Comparison of ENCODE assay signal across 17 mouse cellular contexts in the genomic region with DNA sequence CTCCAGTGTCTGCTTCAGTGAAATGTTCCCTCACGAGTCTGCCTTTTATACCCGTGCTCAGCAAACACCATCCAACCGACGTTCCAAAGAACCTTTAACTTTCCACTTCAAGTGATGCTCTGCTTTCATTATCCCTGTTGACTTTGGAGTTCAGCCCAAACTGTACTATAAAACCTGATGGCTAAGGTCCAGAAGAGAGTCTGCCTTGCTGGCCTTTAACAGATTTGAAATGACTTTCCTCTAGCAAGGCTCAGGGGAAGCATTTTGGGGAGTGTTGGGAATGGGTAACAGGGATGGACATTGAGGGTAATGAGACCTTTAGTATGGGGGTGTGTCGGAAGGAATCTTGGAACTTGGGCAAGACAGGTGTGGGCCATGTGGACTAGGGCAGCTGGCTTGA. TPM values are rescaled to one million over a fixed set of nuclear protein-coding genes. Genes with fewer than 3 reads are reported as not detected.
A peak's percentile ranks its signal among the peaks of the same experiment; 100 is the strongest.
DNase-seq lines count a peak whose midpoint lies in the region; ATAC-seq and TF ChIP-seq lines count a peak whose summit lies in the region.
"Had no signal": no experiment of that assay in that cellular context is flagged by ENCODE, and none has a peak within 500 bp of the region (broad histone marks: within the 10 kb centered on the region; RNA-seq: fewer than 3 reads in every experiment).

No protein-coding gene starts in this region.

- TF ChIP-seq POLR2A in limb, embryonic 14.5 days (IDR thresholded peaks at IDR 0.05; ENCODE audit: borderline replicate concordance, extremely low read depth, insufficient read depth, insufficient read length), result no peak

- H3K4me2 ChIP-seq in hindbrain, embryonic 15.5 days, result no peak overlapping the region
- no peak overlapping the region for H3K4me2 ChIP-seq in hindbrain, embryonic 14.5 days (replicated peaks)
- no peak overlapping the region for H3K4me2 ChIP-seq in limb, embryonic 14.5 days (replicated peaks; ENCODE audit: low read depth, low read length, severe bottlenecking)
- H3K4me2 ChIP-seq: embryonic facial prominence, embryonic 12.5 days; forebrain, embryonic 13.5 days; forebrain, embryonic 15.5 days had no signal

- H3K4me3 ChIP-seq in hindbrain, embryonic 15.5 days, result no peak overlapping the region
- no peak overlapping the region for H3K4me3 ChIP-seq in hindbrain, embryonic 14.5 days (replicated peaks; ENCODE audit: low read length)
- H3K4me3 ChIP-seq in limb, embryonic 14.5 days (replicated peaks; ENCODE audit: low read length), result no peak overlapping the region
- no peak overlapping the region for H3K4me3 ChIP-seq in limb, embryonic 10.5 days
- no peak overlapping the region for H3K4me3 ChIP-seq in embryonic facial prominence, embryonic 10.5 days
- H3K4me3 ChIP-seq: embryonic facial prominence, embryonic 12.5 days; forebrain, embryonic 13.5 days; forebrain, embryonic 15.5 days had no signal

- ATAC-seq in hindbrain, embryonic 15.5 days (ENCODE audit: low FRiP score, low read depth), result no peak
- ATAC-seq in hindbrain, embryonic 14.5 days (ENCODE audit: low FRiP score), result no peak
- 0 out of 2 replicates have a peak, but pooled peaks have one; percentile 34 for ATAC-seq in limb, embryonic 14.5 days (ENCODE audit: low FRiP score, low read depth)
- ATAC-seq: forebrain, embryonic 13.5 days; forebrain, embryonic 15.5 days; forebrain, postnatal 0 days had no signal

- H3K4me1 ChIP-seq in hindbrain, embryonic 15.5 days (replicated peaks), result 0 out of 2 replicates have a peak, but pooled peaks cover 6% of the 10 kb centered on the region
- H3K4me1 ChIP-seq in hindbrain, embryonic 14.5 days (replicated peaks; ENCODE audit: control insufficient read depth, insufficient read depth, low read length), result 0 out of 2 replicates have a peak, but pooled peaks cover 5% of the 10 kb centered on the region
- H3K4me1 ChIP-seq in limb, embryonic 14.5 days (ENCODE audit: control insufficient read depth, insufficient read depth, low read length), result no peaks in the 10 kb centered on the region
- H3K4me1 ChIP-seq in limb, embryonic 10.5 days, result peaks cover 12% of the 10 kb centered on the region
- peaks cover 12% of the 10 kb centered on the region for H3K4me1 ChIP-seq in embryonic facial prominence, embryonic 10.5 days

- no peaks in the 10 kb centered on the region for H3K36me3 ChIP-seq in hindbrain, embryonic 15.5 days
- H3K36me3 ChIP-seq in hindbrain, embryonic 14.5 days (replicated peaks; ENCODE audit: control insufficient read depth, insufficient read depth), result no peaks in the 10 kb centered on the region
- H3K36me3 ChIP-seq in limb, embryonic 14.5 days (ENCODE audit: control insufficient read depth, insufficient read depth, low read length), result no peaks in the 10 kb centered on the region
- H3K36me3 ChIP-seq in limb, embryonic 10.5 days, result no peaks in the 10 kb centered on the region
- H3K36me3 ChIP-seq in embryonic facial prominence, embryonic 10.5 days (replicated peaks), result no peaks in the 10 kb centered on the region
- H3K36me3 ChIP-seq: embryonic facial prominence, embryonic 12.5 days; forebrain, embryonic 15.5 days had no signal

- WGBS in hindbrain, embryonic 15.5 days, result 76% methylated on average over 5 of the region's 5 CpGs
- whole genome bisulfite sequencing in hindbrain, embryonic 14.5 days, result 82% methylated on average over 5 of the region's 5 CpGs
- WGBS in limb, embryonic 14.5 days, result 46% methylated on average over 5 of the region's 5 CpGs
- 91% methylated on average over 5 of the region's 5 CpGs for WGBS in limb, embryonic 10.5 days
- 93% methylated on average over 5 of the region's 5 CpGs for WGBS in embryonic facial prominence, embryonic 10.5 days

- H3K27ac ChIP-seq in hindbrain, embryonic 15.5 days (replicated peaks), result 0 out of 2 replicates have a peak overlapping the region, but pooled peaks have one; percentile 33
- no peak overlapping the region for H3K27ac ChIP-seq in hindbrain, embryonic 14.5 days
- no peak overlapping the region for H3K27ac ChIP-seq in limb, embryonic 14.5 days (replicated peaks; ENCODE audit: low read depth, low read length)
- H3K27ac ChIP-seq in limb, embryonic 10.5 days, result no peak overlapping the region
- H3K27ac ChIP-seq in embryonic facial prominence, embryonic 10.5 days (replicated peaks), result no peak overlapping the region
- H3K27ac ChIP-seq: embryonic facial prominence, embryonic 12.5 days; forebrain, embryonic 13.5 days; forebrain, embryonic 15.5 days had no signal

- H3K9ac ChIP-seq in hindbrain, embryonic 15.5 days, result no peak overlapping the region
- H3K9ac ChIP-seq in hindbrain, embryonic 14.5 days, result no peak overlapping the region
- H3K9ac ChIP-seq in limb, embryonic 14.5 days (ENCODE audit: low read depth, low read length, severe bottlenecking), result no peak overlapping the region
- H3K9ac ChIP-seq: embryonic facial prominence, embryonic 12.5 days; forebrain, embryonic 13.5 days; forebrain, embryonic 15.5 days; forebrain, postnatal 0 days had no signal

- H3K27me3 ChIP-seq in hindbrain, embryonic 15.5 days, result no peaks in the 10 kb centered on the region
- no peaks in the 10 kb centered on the region for H3K27me3 ChIP-seq in hindbrain, embryonic 14.5 days (ENCODE audit: control insufficient read depth, insufficient read depth, low read length)
- H3K27me3 ChIP-seq in limb, embryonic 14.5 days (ENCODE audit: control insufficient read depth, insufficient read depth, low read length), result no peaks in the 10 kb centered on the region
- H3K27me3 ChIP-seq in limb, embryonic 10.5 days (ENCODE audit: low read depth, poor library complexity, severe bottlenecking), result no peaks in the 10 kb centered on the region
- H3K27me3 ChIP-seq in embryonic facial prominence, embryonic 10.5 days (replicated peaks; ENCODE audit: low read depth, poor library complexity, severe bottlenecking), result no peaks in the 10 kb centered on the region
- H3K27me3 ChIP-seq: embryonic facial prominence, embryonic 12.5 days; forebrain, embryonic 13.5 days; forebrain, embryonic 15.5 days had no signal

- H3K9me3 ChIP-seq in hindbrain, embryonic 15.5 days, result no peaks in the 10 kb centered on the region
- H3K9me3 ChIP-seq in hindbrain, embryonic 14.5 days (ENCODE audit: control insufficient read depth, low read length), result no peaks in the 10 kb centered on the region
- no peaks in the 10 kb centered on the region for H3K9me3 ChIP-seq in limb, embryonic 14.5 days (ENCODE audit: control insufficient read depth, low read length)
- H3K9me3 ChIP-seq in limb, embryonic 10.5 days (replicated peaks), result no peaks in the 10 kb centered on the region; the same call in 1 of the 2 replicates
- no peaks in the 10 kb centered on the region for H3K9me3 ChIP-seq in embryonic facial prominence, embryonic 10.5 days
- H3K9me3 ChIP-seq: embryonic facial prominence, embryonic 12.5 days; forebrain, embryonic 13.5 days; forebrain, embryonic 15.5 days had no signal

- no peak for DNase-seq in hindbrain, embryonic 14.5 days (ENCODE audit: low spot score)
- peak; percentile 58 for DNase-seq in limb, embryonic 14.5 days (ENCODE audit: low spot score)
- DNase-seq in limb, embryonic 10.5 days (ENCODE audit: low spot score), result no peak
- DNase-seq in NIH3T3 (ENCODE audit: low read depth), result peak; percentile 46
- no peak for DNase-seq in embryonic facial prominence, embryonic 10.5 days (ENCODE audit: low spot score)
- DNase-seq: adrenal gland, adult 2 months; adrenal gland, postnatal 10 days; adrenal gland, postnatal 25 days; embryo, embryonic 11 days; forebrain, postnatal 0 days had no signal

RNA-seq across cellular contexts. Expression of a gene that starts 3.7 kb away (rescaled TPM):
- polyA plus RNA-seq in hindbrain, embryonic 15.5 days (2015; fragmentation: Nextera tagmentation; extraction: Ambion mirVana), result 13.9 and 14.7 TPM in 2 replicates
- polyA plus RNA-seq in hindbrain, embryonic 14.5 days (2014; fragmentation: Nextera tagmentation; extraction: Ambion mirVana), result 12.3 and 13.7 TPM in 2 replicates
- polyA plus RNA-seq in limb, embryonic 14.5 days (2012; rRNA removed), result 18.1 and 19.6 TPM in 2 replicates
- 19.5 and 21.5 TPM in 2 replicates for polyA plus RNA-seq in limb, embryonic 14.5 days (2014; fragmentation: Nextera tagmentation; extraction: Ambion mirVana)
- 45.2 and 46.1 TPM in 2 replicates for polyA plus RNA-seq in limb, embryonic 10.5 days (2016; fragmentation: Nextera tagmentation; extraction: Ambion mirVana)
- 37.2 and 39.3 TPM in 2 replicates for polyA plus RNA-seq in embryonic facial prominence, embryonic 10.5 days (2016; fragmentation: Nextera tagmentation; extraction: Ambion mirVana)

RNA-seq across cellular contexts. Expression of a gene that starts 11.1 kb away (rescaled TPM):
- 0.23 and 0.25 TPM in 2 replicates for polyA plus RNA-seq in hindbrain, embryonic 15.5 days (2015; fragmentation: Nextera tagmentation; extraction: Ambion mirVana)
- 0.10 and 0.11 TPM in 2 replicates for polyA plus RNA-seq in hindbrain, embryonic 14.5 days (2014; fragmentation: Nextera tagmentation; extraction: Ambion mirVana)
- polyA plus RNA-seq in limb, embryonic 14.5 days (2012; rRNA removed), result 0.57 and 0.58 TPM in 2 replicates
- 0.48 and 0.65 TPM in 2 replicates for polyA plus RNA-seq in limb, embryonic 14.5 days (2014; fragmentation: Nextera tagmentation; extraction: Ambion mirVana)
- polyA plus RNA-seq in limb, embryonic 10.5 days (2016; fragmentation: Nextera tagmentation; extraction: Ambion mirVana), result not detected in 2 replicates
- 0.14 and 0.16 TPM in 2 replicates for polyA plus RNA-seq in embryonic facial prominence, embryonic 10.5 days (2016; fragmentation: Nextera tagmentation; extraction: Ambion mirVana)

RNA-seq across cellular contexts. Expression of a gene that starts 45.8 kb away (rescaled TPM):
- polyA plus RNA-seq in hindbrain, embryonic 15.5 days (2015; fragmentation: Nextera tagmentation; extraction: Ambion mirVana), result not detected in 2 replicates
- polyA plus RNA-seq in hindbrain, embryonic 14.5 days (2014; fragmentation: Nextera tagmentation; extraction: Ambion mirVana), result not detected in 2 replicates
- polyA plus RNA-seq in limb, embryonic 14.5 days (2012; rRNA removed), result not detected in 2 replicates
- not detected in 2 replicates for polyA plus RNA-seq in limb, embryonic 14.5 days (2014; fragmentation: Nextera tagmentation; extraction: Ambion mirVana)
- polyA plus RNA-seq in limb, embryonic 10.5 days (2016; fragmentation: Nextera tagmentation; extraction: Ambion mirVana), result not detected in 2 replicates
- polyA plus RNA-seq in embryonic facial prominence, embryonic 10.5 days (2016; fragmentation: Nextera tagmentation; extraction: Ambion mirVana), result 0.06 TPM in 1 of 2 replicates, not detected in the other
- polyA plus RNA-seq: adrenal gland, adult 2 months; brain, embryonic 14.5 days; C2C12; forebrain, embryonic 11.5 days; forebrain, embryonic 13.5 days; forebrain, embryonic 15.5 days; forebrain, postnatal 0 days had no signal

RNA-seq across cellular contexts. Expression of a gene that starts 57.9 kb away (rescaled TPM):
- polyA plus RNA-seq in hindbrain, embryonic 15.5 days (2015; fragmentation: Nextera tagmentation; extraction: Ambion mirVana), result 12.6 and 12.7 TPM in 2 replicates
- 13.7 and 16.3 TPM in 2 replicates for polyA plus RNA-seq in hindbrain, embryonic 14.5 days (2014; fragmentation: Nextera tagmentation; extraction: Ambion mirVana)
- polyA plus RNA-seq in limb, embryonic 14.5 days (2012; rRNA removed), result 4.0 and 4.8 TPM in 2 replicates
- polyA plus RNA-seq in limb, embryonic 14.5 days (2014; fragmentation: Nextera tagmentation; extraction: Ambion mirVana), result 10.7 and 11.7 TPM in 2 replicates
- polyA plus RNA-seq in limb, embryonic 10.5 days (2016; fragmentation: Nextera tagmentation; extraction: Ambion mirVana), result 5.7 and 7.9 TPM in 2 replicates
- polyA plus RNA-seq in embryonic facial prominence, embryonic 10.5 days (2016; fragmentation: Nextera tagmentation; extraction: Ambion mirVana), result 8.6 and 9.3 TPM in 2 replicates

Comparison
In these comparisons a context has a peak if more than half of its experiments do, and no peak if none do; other contexts are left out.
1. DNase-seq: peak in limb, embryonic 14.5 days (single experiment) and NIH3T3 (single experiment); none in hindbrain, embryonic 14.5 days (single experiment), limb, embryonic 10.5 days (single experiment) and embryonic facial prominence, embryonic 10.5 days (single experiment).